Mouse (Mus musculus) lung, embryonic 16.5 days (tissue): ENCODE results near the gene Prr5. TPM values are rescaled to one million over a fixed set of nuclear protein-coding genes. Genes with fewer than 3 reads are reported as not detected.

Experiments
- ATAC-seq: fragments of 200-750 bp; cut with Nextera tagmentation; 2 replicates; pipeline ENCODE4 v1.8.0; 2017; ENCODE audit warnings: low read depth, mild to moderate bottlenecking, moderate library complexity
- H3K27ac ChIP-seq: fragments of 300-500 bp; sonication (generic); 2 replicates; pipeline ENCODE4 v1.5.1; 2014; ENCODE audit warnings: mild to moderate bottlenecking, control low read depth, low read length
- H3K27me3 ChIP-seq: fragments of 300-500 bp; sonication (generic); 2 replicates; pipeline ENCODE4 v1.6.1; 2014; ENCODE audit warnings: low read depth, low read length, mixed read lengths; ENCODE audit not compliant: control insufficient read depth, insufficient read depth
- H3K36me3 ChIP-seq: fragments of 300-500 bp; sonication (generic); 2 replicates; pipeline ENCODE4 v1.6.1; 2014; ENCODE audit warnings: low read length; ENCODE audit not compliant: control insufficient read depth, insufficient read depth
- H3K4me1 ChIP-seq: fragments of 300-500 bp; sonication (generic); replicated peaks from 2 replicates; pipeline ENCODE4 v1.6.1; 2014; ENCODE audit warnings: low read length, mixed read lengths; ENCODE audit not compliant: control insufficient read depth, insufficient read depth
- H3K4me2 ChIP-seq: fragments of 300-500 bp; sonication (generic); 2 replicates; pipeline ENCODE4 v1.6.1; 2014; ENCODE audit warnings: low read depth, low read length, control low read depth
- H3K4me3 ChIP-seq: fragments of 300-500 bp; sonication (generic); 2 replicates; pipeline ENCODE4 v1.5.1; 2014; ENCODE audit warnings: mild to moderate bottlenecking, low read length, control low read depth
- H3K9ac ChIP-seq: fragments of 300-500 bp; sonication (generic); 2 replicates; pipeline ENCODE4 v1.6.1; 2014; ENCODE audit warnings: low read length, control low read depth
- H3K9me3 ChIP-seq: fragments of 300-500 bp; sonication (generic); 2 replicates; pipeline ENCODE4 v1.6.1; 2016; ENCODE audit warnings: low read length; ENCODE audit not compliant: control insufficient read depth
- WGBS: fragments of 180-500 bp; shearing (Covaris S2); extraction: QIAGEN DNeasy Blood & Tissue Kit; methylation state at CpG from one replicate; pipeline ENCODE4 v1.1.7; 2014; 5-methylcytosine and 5-hydroxymethylcytosine counted together
- polyA plus RNA-seq: library from polyadenylated mRNA; unstranded; fragments of >200 nt; fragmentation: Nextera tagmentation; extraction: Ambion mirVana; gene quantifications from 2 replicates; pipeline ENCODE4 v1.2.1, GENCODE M21; 2015

The Prr5 gene
- polyA plus RNA-seq, 1 experiment from 2014 or later = 18.3 TPM

GRCm38 (mm10) chr15:84697611-84698011, 28.2 kb downstream of the Prr5 start:
- H3K36me3 ChIP-seq = peaks cover 20% of the 10 kb centered on the region
- H3K4me3 ChIP-seq = no peak overlapping the region
- no peak overlapping the region for H3K9ac ChIP-seq
- H3K4me1 ChIP-seq = no peaks in the 10 kb centered on the region
- no peak overlapping the region for H3K27ac ChIP-seq
- ATAC-seq = no peak
- 63% methylated on average over 11 of the region's 11 CpGs for WGBS
- no peaks in the 10 kb centered on the region for H3K9me3 ChIP-seq
- H3K4me2 ChIP-seq = no peak overlapping the region
- no peaks in the 10 kb centered on the region for H3K27me3 ChIP-seq

GRCm38 (mm10) chr15:84698189-84698588, 28.8 kb downstream of the Prr5 start:
- Histone ChIP-seq H3K36me3 (peaks cover 20% of the 10 kb centered on the region), H3K4me2 (no peak overlapping the region), H3K4me3 (no peak overlapping the region), H3K27ac (no peak overlapping the region), H3K27me3 (no peaks in the 10 kb centered on the region), H3K9me3 (no peaks in the 10 kb centered on the region), H3K4me1 (no peaks in the 10 kb centered on the region), H3K9ac (no peak overlapping the region)
- 60% methylated on average over 2 of the region's 2 CpGs for WGBS
- no peak for ATAC-seq

DNA sequence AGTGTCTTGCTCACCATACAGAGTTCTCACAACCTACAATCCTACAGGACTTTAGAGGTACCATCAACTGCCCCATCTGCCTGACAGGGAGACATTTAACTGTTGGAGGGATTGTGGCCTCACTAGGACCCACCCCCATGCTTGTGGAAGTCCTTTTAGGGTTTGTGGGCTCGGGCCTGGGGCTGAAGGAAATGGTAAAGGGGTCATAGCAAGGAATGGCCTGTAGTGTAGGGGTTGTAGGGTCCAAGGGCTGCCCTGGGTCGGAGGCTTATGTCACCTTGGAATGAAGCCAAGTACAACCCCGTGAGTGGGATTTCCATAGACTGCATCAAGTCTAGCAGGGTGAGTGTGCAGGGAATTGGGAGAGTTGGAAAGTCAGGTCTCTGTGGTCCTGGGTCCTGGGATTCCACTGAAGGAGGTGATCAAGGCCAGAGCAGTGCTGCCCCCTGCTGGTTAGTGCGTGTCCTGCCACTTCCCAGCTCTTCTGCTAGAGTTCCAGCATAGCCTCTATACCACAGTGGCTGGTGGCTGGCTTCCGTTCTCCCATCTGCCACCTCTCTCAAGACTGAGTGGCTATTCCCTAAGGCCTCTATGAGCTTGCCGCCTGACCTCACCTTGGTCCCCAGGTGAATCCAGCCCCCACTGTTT, 30.9 kb downstream of the Prr5 start:
- no peaks in the 10 kb centered on the region for H3K4me1 ChIP-seq
- no peak for ATAC-seq
- H3K4me2 ChIP-seq = no peak overlapping the region
- H3K36me3 ChIP-seq = peaks cover 9% of the 10 kb centered on the region; the same call in 1 of the 2 replicates
- 56% methylated on average over 6 of the region's 6 CpGs for WGBS
- no peak overlapping the region for H3K27ac ChIP-seq
- H3K9ac ChIP-seq = no peak overlapping the region
- no peaks in the 10 kb centered on the region for H3K9me3 ChIP-seq
- no peaks in the 10 kb centered on the region for H3K27me3 ChIP-seq
- H3K4me3 ChIP-seq = no peak overlapping the region

GRCm38 (mm10) chr15:84701947-84702346, 32.5 kb downstream of the Prr5 start:
- peaks cover 9% of the 10 kb centered on the region; the same call in 1 of the 2 replicates for H3K36me3 ChIP-seq
- no peak overlapping the region for H3K9ac ChIP-seq
- H3K9me3 ChIP-seq = no peaks in the 10 kb centered on the region
- no peaks in the 10 kb centered on the region for H3K27me3 ChIP-seq
- H3K27ac ChIP-seq = no peak overlapping the region
- H3K4me1 ChIP-seq = no peaks in the 10 kb centered on the region
- WGBS = 21% methylated on average over 4 of the region's 4 CpGs
- no peak overlapping the region for H3K4me2 ChIP-seq
- no peak for ATAC-seq
- no peak overlapping the region for H3K4me3 ChIP-seq

GRCm38 (mm10) chr15:84702391-84703345, 33.2 kb downstream of the Prr5 start:
- Histone ChIP-seq H3K9ac (no peak overlapping the region), H3K27me3 (no peaks in the 10 kb centered on the region), H3K9me3 (no peaks in the 10 kb centered on the region), H3K36me3 (peaks cover 9% of the 10 kb centered on the region; the same call in 1 of the 2 replicates), H3K27ac (no peak overlapping the region), H3K4me3 (no peak overlapping the region), H3K4me1 (no peaks in the 10 kb centered on the region), H3K4me2 (no peak overlapping the region)
- 81% methylated on average over 29 of the region's 29 CpGs for WGBS
- ATAC-seq = no peak

DNA sequence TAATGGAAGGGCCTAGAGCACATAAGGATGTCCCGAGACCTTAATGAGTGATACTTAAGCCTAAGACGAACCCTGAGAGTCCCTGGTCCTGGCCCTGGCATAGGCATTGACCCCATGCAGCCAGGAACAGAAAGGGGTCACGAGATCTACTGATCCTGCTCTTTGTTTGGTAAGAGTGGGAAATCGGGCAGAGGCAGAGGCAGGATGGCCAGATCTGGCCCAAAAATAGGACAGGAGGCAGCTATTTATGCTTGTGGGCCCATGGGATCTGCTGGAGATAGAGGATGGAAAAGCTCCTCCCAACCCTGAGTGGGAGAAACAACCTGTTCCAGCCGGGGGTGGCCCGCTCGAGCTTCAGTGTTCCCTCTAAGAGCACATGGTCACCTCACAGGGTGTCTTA, 34.6 kb downstream of the Prr5 start:
- no peak overlapping the region for H3K4me3 ChIP-seq
- no peak overlapping the region for H3K4me2 ChIP-seq
- peaks cover 9% of the 10 kb centered on the region; the same call in 1 of the 2 replicates for H3K36me3 ChIP-seq
- no peaks in the 10 kb centered on the region for H3K27me3 ChIP-seq
- H3K9ac ChIP-seq = no peak overlapping the region
- no peaks in the 10 kb centered on the region for H3K9me3 ChIP-seq
- WGBS = 85% methylated on average over 7 of the region's 7 CpGs
- no peak for ATAC-seq
- H3K27ac ChIP-seq = no peak overlapping the region
- no peaks in the 10 kb centered on the region for H3K4me1 ChIP-seq

DNA sequence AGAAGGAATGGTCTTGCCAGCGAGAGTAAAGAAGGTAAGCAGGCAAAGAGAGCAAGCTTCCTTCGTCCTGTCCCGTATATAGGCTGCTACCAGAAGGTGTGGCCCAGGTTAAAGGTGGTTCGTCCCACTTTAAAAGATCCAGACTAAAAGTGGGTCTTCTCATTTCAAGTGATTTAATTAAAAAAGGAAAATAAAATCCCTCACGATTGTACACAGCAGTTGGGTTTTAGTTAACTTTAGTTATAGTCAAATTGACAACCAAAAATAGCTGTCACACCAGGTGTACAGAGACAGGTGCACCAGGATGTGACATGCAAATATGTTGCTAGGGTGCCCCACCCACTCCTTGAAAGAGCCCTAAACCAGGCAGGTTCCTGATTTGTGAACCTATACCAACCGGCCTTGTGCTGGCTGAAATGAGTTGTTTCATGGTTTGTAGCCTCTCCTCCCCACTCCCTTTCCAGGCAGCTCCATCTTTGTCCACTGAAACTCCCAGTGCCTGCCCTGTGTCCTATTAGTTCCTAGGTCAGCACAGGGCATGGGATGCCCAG, 36.0 kb downstream of the Prr5 start:
- H3K4me3 ChIP-seq = no peak overlapping the region
- no peak overlapping the region for H3K4me2 ChIP-seq
- no peak for ATAC-seq
- peaks cover 5% of the 10 kb centered on the region; the same call in 1 of the 2 replicates for H3K36me3 ChIP-seq
- 81% methylated on average over 6 of the region's 6 CpGs for WGBS
- H3K27me3 ChIP-seq = no peaks in the 10 kb centered on the region
- H3K4me1 ChIP-seq = 0 out of 2 replicates have a peak, but pooled peaks cover 3% of the 10 kb centered on the region
- no peak overlapping the region for H3K9ac ChIP-seq
- H3K27ac ChIP-seq = no peak overlapping the region
- no peaks in the 10 kb centered on the region for H3K9me3 ChIP-seq

GRCm38 (mm10) chr15:84706983-84707619, 37.7 kb downstream of the Prr5 start:
- H3K4me1 ChIP-seq = 0 out of 2 replicates have a peak, but pooled peaks cover 3% of the 10 kb centered on the region
- no peak for ATAC-seq
- no peak overlapping the region for H3K9ac ChIP-seq
- no peaks in the 10 kb centered on the region for H3K36me3 ChIP-seq
- H3K4me3 ChIP-seq = no peak overlapping the region
- no peaks in the 10 kb centered on the region for H3K9me3 ChIP-seq
- H3K27ac ChIP-seq = no peak overlapping the region
- no peaks in the 10 kb centered on the region for H3K27me3 ChIP-seq
- no peak overlapping the region for H3K4me2 ChIP-seq
- WGBS = 66% methylated on average over 6 of the region's 6 CpGs
